In genomic region chr3:122085157-122085989, GRCm38 (mm10) we compare ENCODE assay signal across 11 mouse cellular contexts. TPM values are rescaled to one million over a fixed set of nuclear protein-coding genes. Genes with fewer than 3 reads are reported as not detected.
DNase-seq lines count a peak whose midpoint lies in the region; ATAC-seq and TF ChIP-seq lines count a peak whose summit lies in the region.
"Had no signal": no experiment of that assay in that cellular context is flagged by ENCODE, and none has a peak within 500 bp of the region (broad histone marks: within the 10 kb centered on the region; RNA-seq: fewer than 3 reads in every experiment).

No protein-coding gene starts in this region.

- WGBS in kidney, postnatal 0 days, result 48% methylated on average over 18 of the region's 18 CpGs
- WGBS in cerebellum, adult 2 months, result 27% methylated on average over 18 of the region's 18 CpGs
- WGBS in hindbrain, embryonic 10.5 days, result 30% methylated on average over 18 of the region's 18 CpGs

- no peak for TF ChIP-seq CTCF in kidney, postnatal 0 days (IDR thresholded peaks at IDR 0.05; ENCODE audit: low read depth)
- TF ChIP-seq CTCF in cerebellum, adult 2 months (IDR thresholded peaks at IDR 0.05; ENCODE audit: borderline replicate concordance, insufficient read depth, low read depth, low read length), result no peak

- no peaks in the 10 kb centered on the region for H3K79me2 ChIP-seq in myocyte (ENCODE audit: control insufficient read depth, insufficient read depth)

- TF ChIP-seq POLR2A in cerebellum, adult 2 months (IDR thresholded peaks at IDR 0.05; ENCODE audit: borderline replicate concordance, insufficient read depth, low read length), result no peak
- TF ChIP-seq POLR2A in myocyte (IDR thresholded peaks at IDR 0.05; ENCODE audit: insufficient read length, low read depth), result no peak

- no peak overlapping the region for H3K9ac ChIP-seq in kidney, postnatal 0 days (ENCODE audit: low read depth, low read length)
- H3K9ac ChIP-seq: heart, embryonic 12.5 days had no signal

- H3K4me2 ChIP-seq in kidney, postnatal 0 days (ENCODE audit: low read length), result no peak overlapping the region
- peak overlapping the region; percentile 30 for H3K4me2 ChIP-seq in myocyte (ENCODE audit: low read depth)
- H3K4me2 ChIP-seq: heart, embryonic 12.5 days had no signal

- no peak overlapping the region for H3K4me3 ChIP-seq in kidney, postnatal 0 days (replicated peaks; ENCODE audit: low read depth, low read length)
- no peak overlapping the region for H3K4me3 ChIP-seq in cerebellum, adult 2 months (replicated peaks; ENCODE audit: insufficient read depth, low read depth, low read length)
- peak overlapping the region; percentile 24; the same call in 1 of the 2 replicates for H3K4me3 ChIP-seq in hindbrain, embryonic 10.5 days
- no peak overlapping the region for H3K4me3 ChIP-seq in myocyte
- H3K4me3 ChIP-seq: heart, embryonic 12.5 days had no signal

- 0 out of 2 replicates have a peak overlapping the region, but pooled peaks have one; percentile 25 for H3K27ac ChIP-seq in kidney, postnatal 0 days
- no peak overlapping the region for H3K27ac ChIP-seq in cerebellum, adult 2 months (ENCODE audit: insufficient read depth, low read length)
- peak overlapping the region; percentile 62; the same call in 1 of the 2 replicates for H3K27ac ChIP-seq in hindbrain, embryonic 10.5 days

- H3K27me3 ChIP-seq in kidney, postnatal 0 days (ENCODE audit: insufficient read depth, low read length), result no peaks in the 10 kb centered on the region
- no peaks in the 10 kb centered on the region for H3K27me3 ChIP-seq in cerebellum, adult 2 months (ENCODE audit: control insufficient read depth, insufficient read depth, low read length)
- peaks cover 59% of the 10 kb centered on the region for H3K27me3 ChIP-seq in hindbrain, embryonic 10.5 days (ENCODE audit: insufficient read depth, poor library complexity, severe bottlenecking)
- no peaks in the 10 kb centered on the region for H3K27me3 ChIP-seq in myocyte (ENCODE audit: control insufficient read depth, insufficient read depth, insufficient read length)
- H3K27me3 ChIP-seq: heart, embryonic 12.5 days had no signal

- no peak; the same call in 1 of the 2 replicates for ATAC-seq in kidney, postnatal 0 days (replicated peaks; ENCODE audit: low FRiP score, low read depth)

- H3K9me3 ChIP-seq in kidney, postnatal 0 days (replicated peaks; ENCODE audit: low read length), result no peaks in the 10 kb centered on the region
- no peaks in the 10 kb centered on the region for H3K9me3 ChIP-seq in hindbrain, embryonic 10.5 days
- H3K9me3 ChIP-seq: heart, embryonic 12.5 days had no signal

- DNase-seq in kidney, postnatal 0 days (ENCODE audit: low spot score), result peak; percentile 39
- DNase-seq in kidney, adult 18-20 months, result no peak
- peak; percentile 28 to 48 for DNase-seq in cerebellum, adult 2 months
- DNase-seq in hindbrain, embryonic 10.5 days (ENCODE audit: low spot score), result peak; percentile 36
- DNase-seq in lung, postnatal 36 days, result no peak
- no peak for DNase-seq in left cerebral cortex, adult 18-20 months (ENCODE audit: low spot score in 2 of 2)
- DNase-seq in layer of hippocampus, adult 18-20 months (ENCODE audit: low spot score in 2 of 2), result no peak
- DNase-seq: adrenal gland, postnatal 25 days; liver had no signal

- H3ac ChIP-seq in myocyte (ENCODE audit: control insufficient read depth, insufficient read length), result no peak overlapping the region

- no peaks in the 10 kb centered on the region for H3K36me3 ChIP-seq in kidney, postnatal 0 days (ENCODE audit: insufficient read depth, low read length)
- H3K36me3 ChIP-seq in hindbrain, embryonic 10.5 days, result no peaks in the 10 kb centered on the region
- H3K36me3 ChIP-seq in myocyte (ENCODE audit: control insufficient read depth, insufficient read depth), result no peaks in the 10 kb centered on the region
- H3K36me3 ChIP-seq: heart, embryonic 12.5 days had no signal

- no peaks in the 10 kb centered on the region for H3K4me1 ChIP-seq in kidney, postnatal 0 days (replicated peaks; ENCODE audit: insufficient read depth, low read length)
- H3K4me1 ChIP-seq in cerebellum, adult 2 months (ENCODE audit: control insufficient read depth, insufficient read depth, low read length), result no peaks in the 10 kb centered on the region
- H3K4me1 ChIP-seq in hindbrain, embryonic 10.5 days (replicated peaks), result peaks cover 20% of the 10 kb centered on the region

TF ChIP-seq in myocyte, 11 proteins besides CTCF, POLR2A, EP300 and RAD21:
- TF ChIP-seq MYOG (IDR thresholded peaks at IDR 0.05; ENCODE audit: control insufficient read depth in 1 of 3, insufficient read depth in 1 of 3, insufficient read length in 2 of 3, low read depth in 2 of 3), result no peak
- TF ChIP-seq POLR2AphosphoS2 (IDR thresholded peaks at IDR 0.05; ENCODE audit: insufficient read length, low read depth), result no peak
- no peak for TF ChIP-seq E2F4 (IDR thresholded peaks at IDR 0.05; ENCODE audit: insufficient read depth)
- TF ChIP-seq USF1 (IDR thresholded peaks at IDR 0.05; ENCODE audit: low read depth), result no peak

RNA-seq across cellular contexts. Expression of gene Abca4, which starts 41.1 kb away (rescaled TPM):
- polyA plus RNA-seq in kidney, postnatal 0 days (2015; fragmentation: Nextera tagmentation; extraction: Ambion mirVana), result 1.0 and 1.2 TPM in 2 replicates
- polyA plus RNA-seq in cerebellum, adult 2 months (2012; rRNA removed), result 2.3 and 5.0 TPM in 2 replicates
- 2.1 and 2.3 TPM in 2 replicates for polyA plus RNA-seq in hindbrain, embryonic 10.5 days (2016; fragmentation: Nextera tagmentation; extraction: Ambion mirVana)
- polyA plus RNA-seq in myocyte (2012; fragmentation: generic; extraction: Trizol), result 1.7 TPM
- 1 to 10 TPM; 2.0 to 2.1 TPM for total RNA-seq in left cerebral cortex, adult 18-20 months (2021)
- 1 to 10 TPM; 1.3 to 2.0 TPM for total RNA-seq in layer of hippocampus, adult 18-20 months (2021)

Comparison
In these comparisons a context has a peak if more than half of its experiments do, and no peak if none do; other contexts are left out.
1. DNase-seq: peak in kidney, postnatal 0 days (single experiment), cerebellum, adult 2 months (2 of 2) and hindbrain, embryonic 10.5 days (single experiment); none in kidney, adult 18-20 months (single experiment), lung, postnatal 36 days (single experiment), left cerebral cortex, adult 18-20 months (0 of 2) and layer of hippocampus, adult 18-20 months (0 of 2).